Mouse (Mus musculus) left cerebral cortex, adult 11 months (tissue): Measurements from ENCODE around the gene Abtb2.

Source experiments
- DNase-seq: peaks from one replicate; pipeline ENCODE4 v3.0.0; 2022; ENCODE audit warnings: low spot score

The Abtb2 gene

DNA sequence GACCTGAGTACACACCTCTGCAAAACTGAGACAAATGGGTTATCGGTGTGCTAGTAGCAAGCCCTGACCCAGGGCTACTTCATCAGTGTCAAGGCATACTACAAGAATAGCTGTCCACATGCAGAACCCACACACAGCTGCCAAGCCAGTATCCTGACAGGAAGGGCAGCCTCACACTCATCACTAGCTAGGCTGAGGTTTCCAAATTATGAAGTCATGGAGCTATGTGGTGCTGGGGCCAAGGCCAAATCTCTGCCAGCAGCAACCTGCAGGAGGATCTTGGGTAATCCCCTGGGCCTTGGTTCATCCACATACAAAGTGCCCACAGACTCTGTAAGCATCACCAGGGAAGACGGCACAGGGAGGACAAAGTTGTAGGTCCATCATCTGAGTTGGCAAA lies 177.4 kb downstream of the Abtb2 start:
- no peak for DNase-seq

DNA sequence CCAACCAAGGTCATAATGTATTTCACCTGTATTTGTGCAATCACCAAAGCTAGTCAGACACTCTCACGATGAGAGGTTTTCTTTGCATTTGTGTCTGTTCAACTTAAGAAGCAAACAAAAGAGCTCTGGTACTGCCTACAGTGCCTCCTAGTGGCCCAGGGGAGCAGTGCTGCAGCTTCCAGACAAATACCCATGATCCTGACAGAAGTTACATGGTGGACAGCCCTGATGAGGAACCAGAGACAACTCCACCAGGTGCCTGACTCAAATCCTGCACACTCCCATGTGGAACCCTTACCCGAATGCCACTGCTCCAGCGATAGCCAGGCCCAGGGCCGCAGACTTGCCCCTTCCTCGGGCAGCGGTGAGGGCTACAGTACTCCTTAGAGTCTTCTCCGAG lies 177.9 kb downstream of the Abtb2 start:
- DNase-seq, result peak; percentile 36

DNA sequence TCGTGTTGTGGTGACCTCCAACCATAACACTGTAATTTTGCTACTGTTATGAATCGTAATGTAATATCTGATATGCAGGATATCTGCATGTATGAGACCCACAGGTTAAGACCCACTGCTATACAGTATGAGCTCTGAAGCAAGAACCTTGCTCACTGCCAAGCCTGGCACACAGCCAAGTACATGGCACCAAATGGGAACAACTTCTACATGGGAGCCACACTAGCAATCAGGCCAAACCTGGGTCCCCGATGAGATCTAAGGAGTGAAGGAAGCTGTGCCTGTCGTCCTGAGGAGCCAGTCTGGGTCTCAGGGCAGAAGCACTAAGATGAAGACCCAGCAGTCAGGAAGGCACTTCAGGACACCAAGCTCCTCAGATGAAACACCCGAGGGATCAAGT lies 179.4 kb downstream of the Abtb2 start:
- no peak for DNase-seq

DNA sequence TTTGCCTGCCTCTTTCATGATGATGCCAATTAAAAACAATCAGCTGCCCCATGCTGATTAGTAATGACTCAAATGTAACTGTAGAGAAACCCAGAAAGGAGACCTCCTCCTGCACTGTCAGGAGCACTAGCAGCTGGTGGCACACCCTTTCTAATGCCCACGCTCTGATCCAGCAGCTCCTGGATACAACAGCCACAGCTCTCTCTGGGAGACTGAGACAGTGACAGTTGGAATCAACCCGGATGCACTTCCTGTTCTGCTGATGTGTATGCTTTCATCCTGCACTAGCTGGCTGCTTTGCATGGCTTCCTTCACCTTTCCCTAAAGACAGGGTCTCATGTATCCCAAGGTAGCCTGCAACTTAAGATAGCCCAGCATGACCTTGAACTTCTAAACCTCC lies 180.0 kb downstream of the Abtb2 start:
- DNase-seq, result no peak

DNA sequence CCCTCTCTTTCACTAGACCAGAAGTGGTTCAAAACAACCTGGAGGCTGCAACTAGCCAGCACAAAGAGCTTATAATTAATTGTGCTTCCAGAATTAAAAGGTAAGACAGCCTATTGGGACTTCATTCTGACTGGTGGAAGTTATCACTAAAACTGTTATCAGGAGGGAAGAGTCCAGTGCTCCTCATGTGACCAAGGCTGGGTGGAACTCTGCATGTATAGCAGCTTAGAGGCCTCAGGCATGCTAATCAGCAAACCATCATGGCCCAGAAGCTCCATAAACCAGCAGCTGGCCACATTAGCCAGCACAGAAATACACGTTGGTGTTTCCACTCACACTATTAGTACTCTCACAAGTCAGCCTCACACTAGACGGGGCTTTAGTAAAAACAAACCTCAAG lies 180.7 kb downstream of the Abtb2 start:
- no peak for DNase-seq

DNA sequence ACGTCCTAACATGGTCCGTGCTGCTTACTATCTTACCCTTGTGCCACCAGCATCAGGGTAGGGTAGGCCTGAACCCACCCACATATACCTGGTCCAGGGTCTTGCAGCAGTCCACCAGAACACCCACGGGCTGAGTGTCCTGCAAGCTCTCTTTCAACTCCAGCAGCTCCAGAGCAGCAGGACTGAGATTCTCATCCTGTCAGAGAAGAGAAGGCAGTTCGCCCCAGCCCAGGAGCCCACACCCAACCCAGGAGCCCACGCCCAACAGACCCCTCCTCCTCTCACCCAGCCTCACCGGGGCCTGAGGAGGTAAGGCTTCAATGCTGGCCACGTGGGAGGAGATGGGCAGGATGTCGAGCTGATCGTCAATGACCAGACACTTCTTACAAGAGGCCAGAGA lies 181.8 kb downstream of the Abtb2 start:
- no peak for DNase-seq

DNA sequence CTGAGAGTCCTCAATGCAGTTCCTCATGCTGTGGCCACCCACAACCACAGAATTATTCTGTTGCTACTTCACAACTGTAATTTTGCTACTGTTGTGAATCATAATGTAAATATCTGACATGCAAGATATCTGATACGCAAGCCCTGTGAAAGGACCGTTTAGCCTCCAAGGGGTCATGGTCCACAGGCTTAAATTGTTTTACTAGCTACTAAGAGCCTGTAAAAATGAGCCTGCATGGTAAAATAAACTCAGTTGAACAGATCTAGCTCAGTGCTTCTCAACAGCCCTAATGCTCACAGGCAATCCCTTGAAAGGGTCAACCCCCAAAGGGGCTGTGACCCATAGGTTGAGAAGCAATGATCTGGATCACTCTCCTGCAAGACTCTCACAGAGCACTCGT lies 183.0 kb downstream of the Abtb2 start:
- DNase-seq, result no peak

DNA sequence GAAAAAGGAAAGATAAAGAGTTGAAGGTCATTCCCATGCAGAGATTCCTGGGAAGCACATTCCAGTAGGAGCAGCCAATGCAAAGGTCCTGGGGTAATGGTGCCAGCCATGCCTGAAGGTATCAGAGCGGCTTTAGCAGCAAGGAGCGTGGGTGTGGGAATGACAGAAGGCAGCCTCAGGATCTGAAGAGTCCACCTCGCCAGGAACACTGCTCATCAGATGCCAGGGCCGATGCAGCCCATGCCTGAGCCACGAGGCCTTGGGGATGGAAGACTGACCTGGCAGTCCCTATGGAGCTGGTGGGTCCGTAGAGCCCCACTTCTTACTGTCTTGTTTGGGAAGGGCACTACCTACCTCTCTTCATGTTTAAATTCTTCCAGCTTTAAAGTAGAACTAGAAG lies 185.7 kb downstream of the Abtb2 start:
- no peak for DNase-seq

DNA sequence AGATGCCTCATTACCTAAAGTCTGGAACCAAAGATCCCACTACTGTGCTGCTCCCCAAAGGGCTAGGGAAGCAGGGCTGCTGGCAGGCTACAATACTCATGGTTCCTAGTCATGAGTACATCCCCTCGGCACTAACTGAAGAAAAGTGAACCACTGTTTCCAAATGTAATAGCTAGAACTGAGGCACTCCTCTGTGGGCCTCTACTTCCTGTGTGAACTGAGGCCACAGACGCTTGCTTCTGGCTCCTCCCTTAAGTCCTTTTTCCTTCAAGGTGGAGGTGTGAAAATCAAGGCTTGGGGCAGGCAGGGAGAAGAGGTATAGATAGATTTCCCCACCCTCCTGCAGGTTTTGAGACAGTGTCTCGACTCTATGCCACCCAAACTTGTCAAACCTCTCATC lies 188.5 kb downstream of the Abtb2 start:
- no peak for DNase-seq

DNA sequence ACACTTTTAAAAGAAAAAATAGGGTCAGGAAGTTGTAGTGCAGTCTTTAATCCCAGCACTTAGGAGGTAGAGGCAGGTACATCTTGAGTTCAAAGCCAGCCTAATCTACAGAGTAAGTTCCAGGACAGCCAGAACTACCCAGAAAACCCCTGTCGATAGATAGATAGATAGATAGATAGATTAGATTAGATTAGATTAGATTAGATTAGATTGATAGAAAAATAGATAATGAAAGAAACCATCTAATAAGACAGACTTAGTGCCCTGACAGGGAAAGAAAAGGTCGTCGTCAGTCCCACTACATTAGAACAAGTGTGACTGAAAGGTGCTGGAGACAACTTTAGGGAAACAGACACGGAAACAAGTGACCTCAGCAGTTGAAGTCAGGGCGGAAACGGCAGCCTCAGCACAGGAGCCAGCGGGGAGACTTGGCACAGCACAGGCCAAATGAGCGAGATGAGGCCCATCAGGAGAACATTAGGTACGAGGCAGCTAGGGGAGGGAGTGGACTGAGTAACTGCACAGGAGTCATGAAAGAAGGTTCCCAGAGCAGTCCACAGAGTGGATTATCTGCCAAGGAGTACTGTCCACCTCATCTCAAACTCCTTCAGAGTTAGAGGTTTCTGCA lies 189.5 kb downstream of the Abtb2 start:
- no peak for DNase-seq

DNA sequence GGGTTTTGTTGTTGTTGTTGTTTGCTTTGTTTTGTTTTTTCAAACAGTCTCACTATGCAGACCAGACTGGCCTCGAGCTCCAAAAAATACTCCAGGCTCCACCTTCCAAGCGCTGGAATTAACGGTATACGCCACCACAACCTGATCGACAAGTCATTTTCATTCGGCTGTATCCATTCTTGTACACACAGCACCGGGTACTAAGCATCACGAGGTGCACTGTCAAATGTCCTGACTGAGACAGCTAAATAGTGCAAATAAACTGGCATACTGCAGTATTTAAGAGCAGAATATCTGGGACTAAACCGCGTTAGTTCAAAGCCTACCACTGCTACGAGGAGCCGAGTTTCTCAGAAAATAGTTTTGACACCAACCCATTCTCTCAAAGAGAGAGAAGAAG lies 194.3 kb downstream of the Abtb2 start:
- no peak for DNase-seq

DNA sequence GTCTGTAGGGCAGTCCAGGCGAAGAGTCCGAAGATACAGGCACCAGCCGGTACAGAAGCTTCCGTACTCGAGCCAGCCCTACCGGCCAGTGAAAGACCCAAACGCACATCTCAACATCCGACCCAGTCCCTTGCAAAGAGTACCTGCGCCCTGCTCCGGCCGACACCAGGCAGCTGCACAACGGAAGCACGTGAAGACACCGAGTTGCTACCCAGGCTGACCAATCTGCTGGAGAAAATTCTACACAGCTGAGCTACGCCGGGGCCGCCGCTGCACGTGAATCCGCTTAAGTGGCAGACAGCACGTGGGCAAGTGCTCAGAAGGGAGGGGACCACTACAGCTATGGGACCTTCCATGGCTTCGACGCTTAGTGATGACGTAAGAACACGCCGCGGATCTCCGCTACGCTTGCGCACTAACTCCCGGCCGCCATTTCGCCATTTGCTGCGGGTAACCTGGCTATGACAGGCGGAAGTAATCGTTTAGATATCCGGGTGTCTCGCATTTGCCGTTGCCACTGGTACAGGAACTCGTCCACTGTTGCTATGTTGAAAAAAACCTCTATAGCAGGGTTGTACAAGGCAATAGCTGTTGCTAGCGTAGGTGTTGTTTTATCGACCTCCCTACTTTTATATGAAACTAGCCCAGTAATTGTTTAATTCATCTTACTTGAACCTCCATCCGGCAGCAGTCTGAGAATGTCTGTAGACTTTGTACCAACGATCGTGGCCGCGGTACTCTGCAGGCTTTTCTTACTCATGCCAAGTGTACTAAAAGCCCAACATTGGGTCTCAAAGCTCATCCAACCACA lies 195.0 kb downstream of the Abtb2 start, which contains the start of gene Nat10:
Gene Nat10 (minus strand): TSS at position 365 of the 811 bp plus-strand sequence.
- peak; percentile 98 for DNase-seq

DNA sequence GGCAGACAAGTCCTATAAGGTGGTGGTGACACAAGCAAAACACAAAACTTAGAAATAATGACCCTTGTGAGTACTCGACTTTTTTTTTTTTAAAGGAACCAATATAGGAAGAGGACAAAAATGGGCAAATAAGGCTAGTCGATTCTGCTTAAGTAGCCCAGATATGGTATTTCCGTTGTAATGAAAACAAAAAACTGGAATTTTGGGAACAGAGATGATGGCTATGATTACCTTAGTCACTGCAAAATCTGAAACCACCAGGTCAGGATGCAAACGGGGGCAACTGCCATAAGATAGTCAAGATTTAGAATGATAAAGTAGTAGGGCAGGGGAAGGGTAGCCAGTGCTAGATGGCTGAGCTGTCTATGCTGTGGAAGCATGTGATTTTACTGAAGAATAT lies 195.9 kb downstream of the Abtb2 start:
- no peak for DNase-seq

DNA sequence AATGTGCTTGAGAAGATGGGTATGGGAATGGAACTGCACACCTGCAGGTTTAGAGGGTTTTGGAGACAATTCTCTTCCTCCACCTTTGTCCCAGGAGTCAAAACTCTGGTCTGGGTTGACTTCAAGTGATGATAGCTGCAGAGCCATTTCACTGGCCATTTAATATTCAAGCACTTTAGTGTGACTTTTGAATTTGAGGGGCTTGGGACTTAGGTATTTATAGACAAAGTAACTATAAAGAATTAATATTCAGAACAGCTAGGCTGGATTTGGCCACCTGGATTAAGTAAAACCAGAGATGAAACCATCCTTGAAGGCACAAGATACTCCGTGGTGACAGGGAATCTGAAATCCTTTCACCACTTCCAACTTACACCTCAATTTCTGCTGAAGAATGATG lies 196.4 kb downstream of the Abtb2 start:
- DNase-seq, result no peak
